Mouse (Mus musculus): ENCODE measurements around the gene Grik3.

The Grik3 gene

DNA sequence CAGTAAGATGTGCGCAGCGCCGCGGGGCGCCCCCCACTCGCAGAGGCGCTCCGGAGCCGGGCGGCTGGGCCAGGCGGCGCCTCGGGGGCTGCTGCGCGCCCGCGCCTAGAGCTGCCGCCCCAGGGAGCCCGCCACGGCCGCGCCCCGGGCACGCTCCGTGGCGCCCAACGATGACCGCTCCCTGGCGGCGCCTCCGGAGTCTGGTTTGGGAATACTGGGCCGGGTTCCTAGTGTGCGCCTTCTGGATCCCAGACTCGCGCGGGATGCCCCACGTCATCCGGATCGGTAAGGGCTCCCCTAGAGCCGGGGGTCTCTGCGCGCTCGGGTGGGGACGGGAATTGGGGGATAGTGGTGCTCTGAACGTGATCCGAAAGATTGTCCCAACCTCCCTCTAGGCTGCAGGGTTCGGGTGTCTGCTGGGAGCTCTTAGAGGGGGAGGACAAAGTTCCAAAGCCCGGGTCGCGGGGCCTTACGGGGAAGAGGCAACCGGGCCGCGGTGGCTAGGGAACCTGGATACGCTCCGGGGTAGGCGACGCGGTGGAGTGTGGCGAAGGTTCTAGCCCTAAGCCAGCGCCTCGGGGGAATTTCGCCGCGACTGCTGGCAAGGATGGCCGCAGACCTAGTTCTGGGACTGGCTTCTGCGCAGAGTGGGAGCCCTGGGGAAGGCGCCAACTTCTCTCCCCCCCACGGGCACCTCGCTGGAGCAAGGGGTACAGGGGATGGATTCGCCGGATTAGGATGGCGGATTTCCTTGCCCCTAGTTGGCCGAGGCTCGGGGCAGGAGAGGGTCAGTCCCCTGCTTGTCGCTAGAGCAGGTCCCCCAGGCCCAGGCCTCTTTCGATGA, at the start of gene Grik3:
Grik3 (plus strand) TSS at position 40 of the 844 bp plus-strand sequence.
- no peak for DNase-seq (ENCODE audit: low read depth, low spot score)

DNA sequence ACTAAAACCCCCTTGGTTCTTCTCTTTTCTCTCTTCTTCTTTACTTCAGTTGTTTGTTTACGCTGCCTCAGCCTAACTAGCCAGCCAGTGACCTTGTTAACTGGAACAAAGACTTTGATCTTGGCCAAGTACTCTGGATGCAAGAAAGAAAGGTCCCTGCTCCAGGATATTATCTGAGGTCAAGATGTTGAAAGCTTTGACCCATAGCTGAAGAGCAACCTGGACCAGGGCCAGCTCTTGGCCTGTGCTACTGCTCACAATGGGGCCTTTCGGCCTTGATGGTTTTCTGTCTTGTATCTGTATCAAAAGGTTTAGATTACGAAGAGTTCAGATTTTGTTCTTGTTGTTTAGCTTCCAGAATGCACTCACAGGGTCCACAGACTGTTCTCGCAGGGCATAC, 48.7 kb upstream of the Grik3 start:
- no peak for DNase-seq (ENCODE audit: low read depth, low spot score)

DNA sequence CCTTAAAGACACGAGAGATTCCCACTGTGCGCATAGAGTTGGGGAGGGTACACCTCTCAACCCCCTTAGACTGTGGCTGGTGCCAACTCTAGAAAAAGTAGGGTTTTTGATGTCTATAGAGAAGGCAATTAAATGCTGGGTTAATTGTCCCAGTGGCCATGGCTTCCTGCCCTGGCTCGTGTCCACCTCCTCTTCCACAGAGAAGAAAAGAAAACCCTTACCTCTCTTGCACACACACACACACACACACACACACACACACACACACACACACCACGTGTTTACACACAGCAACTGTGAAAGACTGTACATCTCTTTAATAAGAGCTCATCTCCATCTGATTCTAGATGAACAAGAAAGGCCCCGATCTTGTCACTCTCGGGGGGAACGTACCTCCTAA, 46.1 kb upstream of the Grik3 start:
- DNase-seq (ENCODE audit: low read depth, low spot score): no peak

DNA sequence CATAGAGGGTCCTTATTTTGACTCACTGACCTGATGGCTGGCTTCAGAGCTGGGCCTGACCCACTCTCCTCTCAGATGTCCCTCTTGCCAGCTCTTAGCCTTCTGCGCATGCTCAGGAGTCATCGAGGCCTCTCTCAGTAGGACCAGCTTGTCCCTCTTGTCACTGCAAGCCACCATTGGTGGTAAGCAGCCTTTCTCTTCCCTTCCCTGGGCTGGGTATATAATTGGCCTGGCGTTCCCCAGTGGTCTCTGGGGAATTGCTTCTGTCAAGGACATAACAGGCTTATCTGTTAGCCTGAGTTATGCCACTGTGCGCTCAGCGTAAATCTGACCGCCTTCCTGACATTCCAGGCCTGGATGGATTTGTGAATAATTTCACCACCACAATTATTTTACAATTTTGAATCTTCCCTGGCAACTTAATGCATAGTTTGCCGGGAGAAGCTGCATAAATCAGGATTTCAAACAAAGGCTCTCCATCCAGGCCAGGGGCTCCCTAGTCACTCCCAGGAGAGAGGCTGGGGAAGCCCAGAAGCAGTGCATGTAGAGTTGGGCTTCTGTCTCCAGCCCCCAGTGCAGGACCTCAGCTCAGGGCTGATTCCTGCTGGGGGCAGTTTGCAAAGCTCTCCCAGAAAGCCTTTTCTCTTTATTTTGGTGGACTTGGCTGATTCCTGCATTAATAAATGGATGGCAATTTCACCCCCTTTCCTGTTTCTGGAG, 39.7 kb upstream of the Grik3 start:
- DNase-seq (ENCODE audit: low read depth, low spot score): peak; percentile 39

DNA sequence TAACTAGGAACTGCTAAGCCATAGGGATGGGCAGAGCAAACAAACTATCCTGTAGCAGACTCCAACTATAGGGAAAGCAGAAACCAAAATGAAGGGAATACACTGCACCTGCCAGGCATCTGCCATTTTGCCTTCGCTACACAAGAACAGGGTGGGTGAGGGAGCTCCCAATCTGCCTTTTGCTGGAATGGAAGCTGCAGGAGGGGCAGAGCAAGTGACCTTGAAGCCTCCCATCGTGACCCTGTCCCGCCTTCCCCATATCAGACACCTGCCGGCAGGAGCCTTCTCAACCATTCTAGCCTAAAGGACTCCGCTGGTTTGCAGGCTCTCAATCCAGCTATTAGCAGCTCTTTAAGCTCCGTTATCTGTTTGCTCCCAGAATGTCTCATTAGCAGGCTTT, 38.7 kb upstream of the Grik3 start:
- DNase-seq (ENCODE audit: low read depth, low spot score): no peak

DNA sequence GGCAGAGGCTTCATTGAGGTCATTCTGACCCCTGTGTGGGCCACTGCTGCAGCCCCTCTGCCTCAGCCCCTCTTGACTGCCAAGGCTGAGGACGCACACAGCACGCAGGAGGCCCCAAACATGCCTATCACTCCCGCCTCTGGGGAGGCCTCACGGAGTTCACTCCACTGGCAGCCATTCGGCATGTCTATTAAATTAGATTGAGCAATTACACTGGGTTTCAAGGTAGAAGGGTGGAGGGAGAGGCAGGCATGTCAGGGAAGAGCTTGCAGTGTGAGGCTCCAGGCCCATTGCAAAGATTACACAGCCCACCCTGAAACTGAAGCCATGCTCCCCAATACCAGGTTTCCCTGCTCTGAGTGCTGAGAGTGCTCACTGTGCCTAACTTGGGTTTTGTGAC, 34.0 kb upstream of the Grik3 start:
- no peak for DNase-seq (ENCODE audit: low read depth, low spot score)

DNA sequence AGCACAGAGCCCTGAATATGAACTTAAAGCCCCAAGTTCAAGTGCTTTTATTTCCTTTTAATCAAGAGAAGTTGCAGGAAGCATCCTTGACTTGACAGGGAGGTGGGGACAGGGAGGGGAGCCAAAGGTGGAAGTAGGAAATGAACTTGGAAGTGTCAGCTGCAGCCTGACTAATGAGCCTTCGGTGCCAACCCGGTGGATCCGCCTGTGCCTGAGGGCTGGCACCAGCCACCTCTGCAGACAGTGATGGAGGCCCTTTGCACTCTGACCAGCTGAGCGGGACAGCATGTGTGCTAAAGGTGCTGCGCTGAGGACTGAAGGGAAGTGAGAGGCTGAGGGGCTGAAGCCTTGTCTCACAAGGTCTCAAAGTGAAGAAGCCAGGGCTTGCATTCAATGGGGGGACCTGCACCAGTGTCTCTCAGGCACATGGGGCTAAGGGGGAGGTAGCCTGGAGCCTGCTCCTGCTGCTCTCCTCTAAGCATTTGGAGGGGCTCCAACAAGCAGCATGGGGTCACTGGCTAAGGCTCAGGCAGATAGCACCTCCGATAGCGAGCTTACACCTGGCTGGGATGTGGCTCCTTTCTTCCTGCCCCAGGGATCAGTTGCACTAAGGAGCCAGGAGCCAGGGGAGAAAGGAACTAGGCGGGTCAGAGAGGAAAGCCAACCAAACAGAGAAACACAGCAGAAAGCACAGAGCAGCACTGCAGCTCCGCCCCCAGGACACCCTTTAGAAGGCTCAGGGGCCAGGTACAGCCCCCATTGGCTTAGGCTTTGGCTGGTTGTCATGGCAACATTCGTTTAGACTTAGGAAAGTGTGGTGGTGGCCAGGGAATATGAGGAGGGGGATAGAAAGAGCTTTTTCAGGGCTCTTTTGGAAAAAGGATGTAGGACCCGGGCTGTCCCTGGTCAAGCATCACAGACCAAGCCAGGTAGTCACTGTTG, 33.1 kb upstream of the Grik3 start:
- DNase-seq (ENCODE audit: low read depth, low spot score): no peak

DNA sequence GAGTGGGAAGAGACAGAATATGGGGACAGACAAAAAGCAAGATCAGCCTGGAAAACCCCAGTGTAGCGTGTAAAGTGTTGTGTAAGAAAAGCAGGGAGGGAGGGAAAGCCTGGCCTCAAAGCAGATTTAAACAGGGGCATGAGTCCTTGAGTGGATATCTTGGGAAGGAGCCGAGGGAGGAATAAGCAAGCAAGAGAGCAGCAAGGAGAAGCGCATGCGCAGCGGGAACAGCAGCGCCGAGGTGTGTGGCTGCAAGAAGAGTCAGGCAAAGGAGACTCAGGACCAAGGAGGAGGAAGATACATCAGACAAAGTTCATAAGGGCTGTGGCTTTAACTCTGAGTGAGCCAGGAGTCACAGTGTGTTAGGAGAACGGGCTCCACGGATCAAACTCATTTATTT, 30.7 kb upstream of the Grik3 start:
- no peak for DNase-seq (ENCODE audit: low read depth, low spot score)

DNA sequence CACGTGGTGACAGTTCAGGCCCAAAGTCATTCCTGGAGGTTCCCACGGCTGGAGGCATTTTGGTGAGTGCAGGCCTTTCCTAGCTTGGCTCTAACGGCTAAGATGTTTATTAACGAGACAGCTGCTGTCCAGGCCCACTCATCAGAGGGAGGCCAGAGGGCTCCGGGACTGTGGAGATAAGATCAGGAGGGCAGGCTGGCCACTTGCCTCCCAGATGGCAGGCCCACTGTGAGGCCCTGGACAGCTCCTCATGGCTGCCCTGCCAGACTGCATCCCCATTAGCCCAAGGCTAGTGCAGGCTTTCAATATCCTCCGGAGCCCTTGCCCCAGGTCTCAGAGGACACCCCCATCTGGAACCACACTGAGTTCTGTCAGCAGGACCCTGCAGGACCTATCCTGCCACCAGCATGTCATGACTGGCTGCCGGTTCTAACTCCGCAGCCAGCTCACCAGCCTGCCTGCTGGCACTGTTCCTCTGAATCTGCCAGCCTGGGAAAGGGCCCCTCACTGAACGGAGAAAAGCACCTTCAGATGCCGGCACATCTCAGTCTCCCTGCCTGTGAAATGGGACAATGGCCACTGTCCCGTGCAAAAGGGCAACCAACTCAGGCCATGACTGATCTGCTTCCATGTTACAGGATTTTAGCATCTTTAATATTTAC, 20.7 kb upstream of the Grik3 start:
- DNase-seq (ENCODE audit: low read depth, low spot score): no peak

DNA sequence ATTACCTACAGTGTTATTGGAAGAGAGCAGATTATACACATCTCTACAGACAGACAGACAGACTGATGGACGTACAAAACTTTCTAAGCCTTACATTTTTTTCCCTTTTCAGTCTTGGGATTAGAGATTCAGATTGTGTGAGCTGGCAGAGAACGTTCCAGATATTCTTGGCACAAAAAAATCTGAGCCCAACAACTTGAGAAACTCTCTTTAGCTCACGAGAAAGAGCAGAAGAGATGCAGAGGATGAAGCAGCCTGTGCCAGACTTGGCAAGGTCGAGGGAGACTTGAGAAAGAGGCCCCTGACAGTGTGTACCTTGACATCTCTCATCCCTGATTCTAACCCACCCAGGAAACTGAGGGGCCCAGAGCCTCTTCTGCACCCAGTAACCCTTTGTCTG, 15.6 kb upstream of the Grik3 start:
- no peak for DNase-seq (ENCODE audit: low read depth, low spot score)

DNA sequence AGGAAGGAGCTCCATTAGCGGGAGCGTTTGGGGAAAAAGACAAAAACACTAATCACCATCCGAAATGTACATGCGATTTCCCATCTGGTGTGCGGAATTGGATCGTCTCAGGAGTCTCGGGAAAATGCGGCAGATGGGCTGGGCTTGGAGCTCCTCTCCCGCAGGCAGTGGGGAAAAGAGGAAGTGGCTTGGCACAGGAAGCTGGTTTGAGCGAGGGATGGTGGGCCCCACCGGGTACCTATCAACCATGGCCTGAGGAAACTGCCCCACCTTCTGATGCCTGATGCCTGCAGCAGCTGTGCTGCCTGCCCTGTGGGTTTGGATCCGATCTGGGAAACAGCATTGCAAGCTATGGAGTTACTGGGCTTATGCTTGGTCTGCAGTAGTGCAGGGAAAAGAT, 12.4 kb upstream of the Grik3 start:
- DNase-seq (ENCODE audit: low read depth, low spot score): no peak

DNA sequence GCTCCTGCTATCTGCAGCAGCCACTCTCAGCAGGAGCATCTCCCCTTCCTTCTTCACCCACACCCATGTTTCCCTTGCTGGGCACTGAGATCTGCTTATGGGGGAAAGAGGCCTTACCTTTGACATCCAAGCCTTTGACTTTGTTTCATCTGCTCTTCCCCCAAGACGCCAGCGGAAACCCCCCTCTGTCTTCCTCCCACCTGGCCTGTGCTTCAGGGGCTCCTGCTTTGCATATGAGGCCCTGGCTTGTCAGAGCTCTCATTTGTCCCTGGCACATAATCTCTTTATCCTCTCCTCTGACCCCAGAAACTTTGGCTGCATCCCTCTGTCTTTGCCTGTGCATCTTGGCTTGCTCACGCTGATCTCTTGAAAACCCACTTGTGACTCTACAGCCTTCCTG, 9.2 kb upstream of the Grik3 start:
- no peak for DNase-seq (ENCODE audit: low read depth, low spot score)

DNA sequence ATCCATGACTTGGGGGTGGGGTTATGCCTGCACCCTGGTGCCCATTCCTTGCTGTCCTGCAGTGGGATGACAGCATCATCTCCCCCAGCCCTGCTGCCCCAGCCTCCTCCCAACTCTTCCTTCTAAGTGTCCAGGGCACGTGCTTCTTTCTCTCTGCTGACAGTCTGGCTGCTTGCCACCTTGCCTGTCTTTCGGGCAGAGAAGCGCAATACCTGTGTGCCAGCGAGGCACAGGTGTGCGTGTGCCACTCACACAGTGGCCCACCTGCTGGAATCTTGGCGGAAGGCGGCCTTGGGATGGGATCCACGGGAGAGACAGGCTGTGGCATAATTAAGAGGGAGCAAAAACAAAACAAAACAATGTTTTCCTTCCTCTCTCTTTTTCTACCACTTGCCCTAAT, 6.4 kb upstream of the Grik3 start:
- DNase-seq (ENCODE audit: low read depth, low spot score): no peak

DNA sequence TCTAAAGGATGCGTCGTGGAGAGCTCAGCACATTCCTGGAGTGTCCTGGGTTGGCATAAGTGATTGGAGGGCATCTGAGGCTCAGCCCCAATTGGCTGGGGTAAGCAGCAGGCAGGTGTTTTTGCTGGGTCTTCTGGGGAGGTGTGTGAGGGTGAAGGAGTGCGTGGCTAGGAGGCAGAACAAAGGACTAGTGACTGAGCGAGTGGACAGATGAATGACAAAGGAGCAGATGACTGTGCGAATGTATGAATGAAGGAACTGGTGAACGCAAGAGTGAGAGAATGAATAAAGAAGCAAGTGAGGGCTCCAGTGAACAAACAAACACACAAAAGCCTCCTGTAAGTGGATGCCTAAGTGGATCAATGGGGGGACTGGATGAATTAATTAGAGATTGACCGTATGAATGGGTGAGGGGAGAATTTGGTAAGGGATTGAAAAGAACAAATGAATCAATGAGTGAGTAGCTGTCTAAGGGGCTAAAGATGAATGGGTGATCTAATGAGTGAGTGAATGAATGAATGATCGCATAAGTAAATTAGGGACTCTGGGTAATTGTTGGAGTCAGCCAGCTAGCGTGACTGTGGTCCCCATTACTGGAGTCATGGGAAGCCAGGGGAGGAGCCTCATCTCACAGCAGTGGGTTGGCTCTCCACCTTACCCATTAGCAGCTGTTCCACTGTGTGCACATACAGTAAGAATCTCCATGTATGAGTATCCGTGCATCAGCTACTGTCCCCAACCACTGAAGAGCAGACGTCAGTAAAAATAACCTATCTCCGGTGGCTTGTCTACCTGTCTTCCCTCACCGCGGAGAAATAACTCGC, 4.9 kb upstream of the Grik3 start:
- DNase-seq (ENCODE audit: low read depth, low spot score): no peak

DNA sequence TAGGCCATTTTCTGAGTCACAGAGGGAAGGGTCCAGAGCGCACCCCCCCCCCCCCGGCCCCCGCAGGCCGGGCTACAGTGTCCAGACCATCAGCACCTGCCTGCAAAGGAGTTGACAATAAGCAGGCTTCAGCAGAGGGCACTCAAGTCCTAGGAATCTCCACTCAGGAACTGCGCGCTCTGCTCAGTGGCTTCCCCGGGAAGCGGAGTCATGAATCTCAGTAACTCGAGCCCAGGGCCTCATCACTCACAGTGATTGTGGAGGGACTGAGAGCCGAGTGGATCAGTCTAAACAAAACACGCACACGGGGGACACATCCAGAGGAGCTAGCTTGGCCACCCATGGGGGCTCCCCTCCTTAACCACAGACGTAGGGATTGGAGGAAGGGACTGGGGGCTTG, 3.9 kb upstream of the Grik3 start:
- DNase-seq (ENCODE audit: low read depth, low spot score): no peak

DNA sequence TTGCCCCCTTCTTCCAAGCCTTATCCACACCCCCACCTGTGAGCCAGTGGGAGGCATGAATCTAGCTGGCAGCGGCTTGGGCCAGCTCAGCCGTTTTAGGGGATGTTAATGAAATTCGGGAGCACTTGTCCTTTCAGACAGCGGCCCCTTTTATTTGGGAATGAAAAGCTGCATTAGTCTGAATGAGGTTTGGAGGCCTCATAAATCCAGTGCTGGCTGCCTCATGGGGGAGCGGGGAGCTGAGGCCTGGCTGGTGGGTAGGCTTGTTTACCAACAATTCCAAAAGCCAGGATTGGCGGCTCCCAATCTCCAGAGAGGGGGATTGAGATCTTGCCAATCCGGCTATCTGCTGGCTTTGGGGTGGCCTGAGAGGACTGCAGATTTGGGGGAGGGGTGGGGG, 3.5 kb upstream of the Grik3 start:
- no peak for DNase-seq (ENCODE audit: low read depth, low spot score)

DNA sequence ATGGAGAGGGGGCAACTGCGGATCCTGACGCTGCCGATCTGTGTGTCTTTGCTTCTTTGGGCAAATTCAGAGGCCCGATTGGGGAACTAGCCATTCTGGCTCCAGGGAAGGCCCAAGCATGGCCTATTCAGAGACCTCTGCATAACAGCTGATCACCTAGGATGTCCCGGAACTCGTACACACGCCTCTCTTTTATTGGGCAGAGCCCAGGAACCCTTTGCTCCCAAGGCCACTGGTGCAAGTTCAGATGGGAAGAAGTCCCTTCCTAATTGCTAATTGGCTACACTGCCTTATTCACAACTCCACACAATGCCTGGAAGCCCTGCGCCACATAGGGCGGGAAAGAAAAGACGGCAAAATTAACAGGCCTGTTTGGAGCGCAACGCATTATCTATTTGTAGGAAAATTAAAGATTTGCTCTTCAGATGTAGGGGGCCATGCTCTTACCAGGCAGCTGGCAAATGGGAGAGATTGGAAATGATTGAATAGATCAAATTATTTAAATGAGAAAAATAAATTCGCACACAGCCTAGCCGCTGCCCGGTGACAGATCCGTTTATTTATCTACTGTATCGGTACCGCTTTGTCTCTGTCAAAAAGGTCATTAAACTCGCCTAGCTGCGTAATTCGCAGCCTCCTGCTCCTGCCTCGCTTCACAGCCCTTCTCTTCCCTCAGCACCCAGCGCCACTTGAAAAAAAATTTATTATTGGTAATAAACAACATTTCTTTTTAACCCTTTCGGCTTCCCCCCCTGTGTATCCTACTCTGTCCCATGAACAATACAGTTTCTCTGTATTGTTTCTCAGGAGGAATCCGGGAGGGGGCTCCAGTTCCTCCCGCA, 1.5 kb upstream of the Grik3 start:
- DNase-seq (ENCODE audit: low read depth, low spot score): no peak

DNA sequence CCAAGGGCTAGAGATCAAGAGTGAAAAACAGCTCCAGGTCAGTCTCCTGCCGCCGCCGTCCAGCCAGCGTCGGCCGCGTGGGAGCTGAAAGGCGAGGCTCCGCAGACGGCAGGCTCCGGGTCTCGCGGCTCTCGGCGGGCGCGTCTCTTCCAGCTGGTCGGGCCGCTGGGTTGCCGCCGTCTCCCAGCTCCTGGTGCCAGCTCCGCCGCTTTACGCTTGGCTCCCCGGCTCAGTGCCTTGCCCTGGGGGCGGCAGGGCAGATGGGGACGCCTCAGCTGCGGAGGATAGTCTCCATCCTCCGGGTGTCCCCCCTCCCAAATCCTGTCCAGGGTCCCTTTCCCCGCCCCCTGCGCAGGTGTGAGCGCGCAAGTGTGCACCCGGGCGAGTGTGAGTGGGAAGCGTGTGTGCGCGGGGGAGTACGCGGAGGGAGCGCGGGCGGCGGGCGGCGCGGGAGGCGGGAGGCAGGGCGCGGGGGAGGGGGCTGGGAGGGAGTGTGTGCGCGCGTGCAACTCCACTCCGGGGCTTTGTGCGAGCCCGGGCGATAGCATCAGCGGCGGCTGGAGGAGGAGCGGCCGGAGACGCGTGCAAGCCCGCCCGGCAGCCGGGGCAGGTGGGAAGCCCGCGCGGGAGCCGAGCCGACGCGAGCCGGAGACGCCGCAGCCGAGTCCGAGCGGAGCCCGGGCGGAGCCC, 454 bp upstream of the Grik3 start:
- DNase-seq (ENCODE audit: low read depth, low spot score): no peak

DNA sequence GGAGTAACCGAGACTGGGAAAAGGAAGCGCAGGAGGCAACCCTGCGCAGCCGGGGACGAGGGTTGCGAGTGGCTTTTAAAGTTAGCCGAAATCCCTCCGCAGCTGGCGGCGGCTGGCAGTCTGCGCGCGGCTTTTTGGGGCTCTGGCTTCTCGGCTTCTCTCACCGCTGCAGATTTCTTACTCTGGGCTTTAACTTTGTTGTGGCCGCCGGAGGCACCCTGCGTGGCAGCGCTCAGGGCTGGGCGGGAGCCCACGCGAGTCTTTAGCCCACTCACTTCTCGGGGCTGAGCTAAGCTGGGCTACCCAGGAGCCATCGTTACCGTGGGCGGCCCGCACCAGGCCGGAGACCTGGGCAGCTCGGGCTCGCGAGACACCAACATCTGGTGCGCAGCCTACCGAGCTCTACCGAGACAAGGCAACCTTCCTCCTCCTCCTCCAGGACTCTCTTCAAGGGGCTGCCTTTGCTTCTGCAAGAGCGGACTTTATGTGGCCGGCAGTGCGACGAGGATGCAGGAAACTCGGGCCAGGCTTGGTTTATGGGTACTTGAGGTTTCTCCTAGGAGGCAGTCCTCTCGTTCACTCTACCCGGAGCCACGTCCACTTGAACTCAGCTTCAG, 1.1 kb downstream of the Grik3 start:
- no peak for DNase-seq (ENCODE audit: low read depth, low spot score)
